Mouse (Mus musculus) forebrain, embryonic 11.5 days (tissue): Measurements from ENCODE around the gene Osm. TPM values are rescaled to one million over a fixed set of nuclear protein-coding genes. Genes with fewer than 3 reads are reported as not detected.

ENCODE experiments used
- ATAC-seq: fragments of 200-750 bp; cut with Nextera tagmentation; replicated peaks from 2 replicates; pipeline ENCODE4 v1.8.0; 2017; ENCODE audit warnings: moderate TSS enrichment; ENCODE audit not compliant: low FRiP score
- DNase-seq: peaks from one replicate; pipeline ENCODE4 v3.0.0-alpha.2; 2017; ENCODE audit warnings: low spot score
- H3K27ac ChIP-seq: fragments of 300-500 bp; sonication (generic); 2 replicates; pipeline ENCODE4 v1.5.1; 2014; ENCODE audit warnings: low read depth, low read length
- H3K27me3 ChIP-seq: fragments of 300-500 bp; sonication (generic); 2 replicates; pipeline ENCODE4 v1.6.1; 2014; ENCODE audit warnings: mild to moderate bottlenecking, low read length, mixed read lengths; ENCODE audit not compliant: control insufficient read depth, insufficient read depth
- H3K36me3 ChIP-seq: fragments of 300-500 bp; sonication (generic); 2 replicates; pipeline ENCODE4 v1.6.1; 2014; ENCODE audit warnings: mild to moderate bottlenecking, low read length, moderate library complexity, mixed read lengths; ENCODE audit not compliant: control insufficient read depth, insufficient read depth
- H3K4me1 ChIP-seq: fragments of 300-500 bp; sonication (generic); replicated peaks from 2 replicates; pipeline ENCODE4 v1.6.1; 2014; ENCODE audit warnings: low read length, mixed read lengths; ENCODE audit not compliant: control insufficient read depth, insufficient read depth
- H3K4me2 ChIP-seq: fragments of 300-500 bp; sonication (generic); 2 replicates; pipeline ENCODE4 v1.6.1; 2014; ENCODE audit warnings: low read depth, mild to moderate bottlenecking, low read length, moderate library complexity, mixed read lengths; ENCODE audit not compliant: severe bottlenecking
- H3K4me3 ChIP-seq: fragments of 300-500 bp; sonication (generic); 2 replicates; pipeline ENCODE4 v1.5.1; 2014; ENCODE audit warnings: low read depth, low read length
- H3K9ac ChIP-seq: fragments of 300-500 bp; sonication (generic); 2 replicates; pipeline ENCODE4 v1.6.1; 2014; ENCODE audit warnings: low read length
- H3K9me3 ChIP-seq: fragments of 300-500 bp; sonication (generic); 2 replicates; pipeline ENCODE4 v1.6.1; 2016; ENCODE audit warnings: low read length, mixed read lengths; ENCODE audit not compliant: control insufficient read depth
- WGBS: fragments of 180-500 bp; shearing (Covaris S2); extraction: QIAGEN DNeasy Blood & Tissue Kit; methylation state at CpG from one replicate; pipeline ENCODE4 v1.1.7; 2014; 5-methylcytosine and 5-hydroxymethylcytosine counted together
- polyA plus RNA-seq: library from polyadenylated mRNA; unstranded; fragments of >200 nt; fragmentation: Nextera tagmentation; extraction: Ambion mirVana; gene quantifications from 2 replicates; pipeline ENCODE4 v1.2.1, GENCODE M21; 2014

Osm gene
- polyA plus RNA-seq, 1 experiment from 2014 or later: not detected

DNA sequence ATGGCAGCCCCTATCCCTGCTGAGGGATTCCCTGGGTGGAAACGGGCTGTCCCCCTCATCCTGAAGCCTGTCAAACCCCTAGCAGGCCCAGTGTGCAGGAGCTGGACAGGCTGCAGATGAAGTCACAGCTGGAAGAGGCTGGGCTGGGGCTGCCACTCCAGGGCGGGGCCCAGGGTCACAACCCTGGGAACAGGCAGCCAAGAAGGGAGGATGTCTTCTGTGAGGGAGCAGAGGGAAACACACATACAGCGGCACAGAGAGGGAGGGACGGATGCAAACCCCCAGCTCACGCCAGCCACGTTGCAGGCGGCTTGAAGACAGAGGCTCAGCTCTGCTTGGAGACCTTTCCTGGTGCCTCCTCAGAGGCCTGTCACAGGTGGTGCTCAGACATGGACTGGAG lies 27.8 kb downstream of the Osm start:
- Histone ChIP-seq H3K4me1 (no peaks in the 10 kb centered on the region), H3K36me3 (no peaks in the 10 kb centered on the region), H3K9ac (no peak overlapping the region), H3K9me3 (no peaks in the 10 kb centered on the region), H3K27ac (no peak overlapping the region), H3K27me3 (peaks cover 30% of the 10 kb centered on the region), H3K4me2 (no peak overlapping the region), H3K4me3 (no peak overlapping the region)
- DNase-seq (no peak), ATAC-seq (no peak)
- 69% methylated on average over 7 of the region's 7 CpGs for WGBS

DNA sequence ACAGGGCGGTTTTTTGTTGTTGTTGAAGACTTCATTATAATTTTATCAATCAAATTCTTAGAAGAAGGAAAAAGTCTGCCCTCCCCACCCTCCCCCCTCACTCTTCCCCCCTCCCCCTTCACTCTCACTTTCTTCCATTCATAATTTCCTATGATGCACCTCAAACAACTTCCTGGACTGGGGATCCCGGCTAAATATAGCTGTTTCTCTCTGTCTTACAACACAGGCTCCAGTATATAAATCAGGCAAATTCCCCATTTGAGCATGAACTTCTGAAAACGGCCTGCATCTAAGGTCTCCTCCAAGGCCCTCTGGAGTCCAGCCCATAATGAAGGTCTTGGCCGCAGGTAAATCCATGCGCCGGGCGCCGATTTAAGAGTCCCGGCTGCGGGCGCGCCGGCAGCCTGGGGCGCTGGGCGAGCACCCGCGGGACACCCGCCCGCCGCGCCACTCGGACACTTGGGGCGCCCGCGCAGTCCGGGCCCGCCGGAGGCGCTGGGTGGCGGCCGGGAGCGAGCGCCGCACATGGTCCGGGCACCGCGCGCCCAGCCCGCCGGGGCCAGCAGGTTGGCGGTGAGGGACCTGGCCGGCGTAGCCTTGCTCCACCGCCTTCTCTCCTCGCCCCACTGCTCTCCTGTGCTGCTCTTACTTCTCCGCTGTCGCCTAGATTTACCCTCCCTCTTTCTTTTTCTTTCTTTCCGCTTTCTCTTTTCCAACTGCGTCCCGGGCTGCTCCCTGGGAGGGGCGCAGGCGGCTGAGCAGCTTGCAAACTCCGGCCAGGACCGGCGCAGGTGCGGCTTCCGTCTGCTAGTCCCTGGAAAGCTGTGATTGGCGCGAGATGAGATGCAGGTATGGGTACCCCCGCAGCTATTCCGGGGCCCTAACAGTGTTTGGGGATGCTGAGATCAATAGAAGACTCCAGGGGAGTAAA lies 30.3 kb downstream of the Osm start:
- no peak for ATAC-seq
- Histone ChIP-seq H3K36me3 (no peaks in the 10 kb centered on the region), H3K4me3 (peak overlapping the region; percentile 39), H3K27me3 (peaks cover 32% of the 10 kb centered on the region), H3K9ac (peak overlapping the region; percentile 44), H3K4me2 (peak overlapping the region; percentile 73), H3K27ac (no peak overlapping the region), H3K4me1 (0 out of 2 replicates have a peak, but pooled peaks cover 3% of the 10 kb centered on the region), H3K9me3 (no peaks in the 10 kb centered on the region)
- WGBS: under 1% methylated on average over 49 of the region's 61 CpGs
- peak; percentile 69 for DNase-seq

DNA sequence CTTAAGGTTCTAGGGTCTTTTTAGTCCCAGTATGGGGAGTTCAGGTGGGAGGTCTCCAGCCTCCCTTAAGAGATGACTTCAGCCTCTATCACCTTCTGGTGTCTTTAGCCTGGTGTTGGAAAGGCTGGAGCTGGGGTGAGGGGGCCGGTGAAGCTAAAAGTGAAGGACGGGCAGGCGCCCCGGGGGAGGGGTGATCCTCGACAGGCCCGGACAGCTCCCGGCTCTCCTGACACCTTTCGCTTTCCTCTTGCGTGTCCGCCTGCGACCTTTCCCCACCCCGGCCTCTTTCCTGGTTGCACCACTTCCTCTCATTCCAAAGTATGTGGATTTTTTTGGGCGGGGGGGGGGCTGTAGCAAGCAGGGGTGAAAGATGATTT lies 31.0 kb downstream of the Osm start:
- DNase-seq: no peak

DNA sequence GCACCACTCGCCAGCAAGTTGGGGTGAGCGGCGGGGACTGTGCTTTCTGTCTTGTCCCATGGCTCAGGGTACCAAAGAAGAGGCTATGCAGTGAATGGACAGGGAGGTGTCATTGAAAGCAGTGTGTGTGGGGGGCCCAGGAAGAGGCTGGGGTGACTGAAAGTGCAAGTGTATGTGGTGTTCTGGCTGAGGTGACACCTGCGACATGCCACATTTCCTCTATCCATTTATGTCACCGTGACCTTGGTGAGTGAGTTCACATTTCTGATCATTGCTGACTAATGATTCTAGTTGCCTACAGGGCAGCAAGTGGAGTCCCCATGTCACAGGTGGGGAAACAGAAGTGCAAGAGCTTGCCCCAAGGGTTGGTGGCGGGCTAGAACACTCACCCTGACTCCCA lies 32.3 kb downstream of the Osm start:
- Histone ChIP-seq H3K9me3 (no peaks in the 10 kb centered on the region), H3K4me1 (0 out of 2 replicates have a peak, but pooled peaks cover 3% of the 10 kb centered on the region), H3K27me3 (peaks cover 32% of the 10 kb centered on the region), H3K9ac (no peak overlapping the region), H3K27ac (no peak overlapping the region), H3K4me2 (no peak overlapping the region), H3K4me3 (no peak overlapping the region), H3K36me3 (no peaks in the 10 kb centered on the region)
- WGBS: 88% methylated on average over 6 of the region's 6 CpGs
- DNase-seq: no peak
- no peak for ATAC-seq

More for the DNA sequence above, 31.0 kb downstream of the Osm start:
- 0 out of 2 replicates have a peak, but pooled peaks cover 3% of the 10 kb centered on the region for H3K4me1 ChIP-seq
- 6% methylated on average over 12 of the region's 13 CpGs for WGBS
- H3K9ac ChIP-seq: no peak overlapping the region
- peak overlapping the region; percentile 39 for H3K4me3 ChIP-seq
- no peak overlapping the region for H3K27ac ChIP-seq
- H3K27me3 ChIP-seq: peaks cover 32% of the 10 kb centered on the region
- H3K36me3 ChIP-seq: no peaks in the 10 kb centered on the region
- peak overlapping the region; percentile 73 for H3K4me2 ChIP-seq
- no peaks in the 10 kb centered on the region for H3K9me3 ChIP-seq
- no peak for ATAC-seq

DNA sequence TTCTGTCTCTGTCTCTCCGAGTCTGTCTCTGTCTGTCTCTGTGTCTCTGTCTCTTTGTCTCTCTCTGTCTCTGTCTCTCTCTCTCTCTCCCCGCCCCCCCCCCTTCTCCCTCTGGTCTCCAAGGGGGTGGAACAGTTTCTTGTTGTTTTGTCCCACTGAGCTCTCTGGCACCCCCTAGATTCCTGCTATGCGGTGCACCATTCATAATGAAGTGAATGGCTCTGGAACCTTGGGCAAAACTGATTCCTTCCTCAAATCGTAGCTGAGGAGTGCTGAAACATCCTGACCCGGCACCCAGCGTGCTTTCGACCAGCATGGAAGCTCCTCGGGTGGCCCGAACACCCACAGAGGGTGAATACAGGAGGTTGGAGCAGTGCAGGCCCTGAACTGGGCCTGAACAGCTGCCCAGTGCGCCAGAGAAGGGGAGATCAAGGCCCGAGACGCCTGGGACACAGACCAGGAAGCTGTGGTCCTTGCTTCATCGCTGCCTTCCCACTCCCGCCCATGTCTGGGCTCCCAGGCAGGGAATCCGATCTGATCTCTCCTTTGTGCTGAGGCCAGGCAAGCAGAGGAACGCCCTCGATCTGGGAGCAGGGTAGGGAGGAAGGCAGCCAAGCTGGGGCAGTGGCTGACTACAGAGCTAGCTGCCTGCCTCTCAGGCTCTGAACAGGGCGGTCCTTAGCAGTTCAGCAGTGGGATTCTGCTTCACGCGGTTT lies 34.7 kb downstream of the Osm start:
- Histone ChIP-seq H3K4me2 (no peak overlapping the region), H3K27me3 (peaks cover 25% of the 10 kb centered on the region), H3K4me1 (0 out of 2 replicates have a peak, but pooled peaks cover 3% of the 10 kb centered on the region), H3K9me3 (no peaks in the 10 kb centered on the region), H3K9ac (no peak overlapping the region; the same call in 1 of the 2 replicates), H3K36me3 (no peaks in the 10 kb centered on the region), H3K27ac (no peak overlapping the region), H3K4me3 (no peak overlapping the region)
- no peak for DNase-seq
- WGBS: 17% methylated on average over 20 of the region's 20 CpGs
- ATAC-seq: no peak

DNA sequence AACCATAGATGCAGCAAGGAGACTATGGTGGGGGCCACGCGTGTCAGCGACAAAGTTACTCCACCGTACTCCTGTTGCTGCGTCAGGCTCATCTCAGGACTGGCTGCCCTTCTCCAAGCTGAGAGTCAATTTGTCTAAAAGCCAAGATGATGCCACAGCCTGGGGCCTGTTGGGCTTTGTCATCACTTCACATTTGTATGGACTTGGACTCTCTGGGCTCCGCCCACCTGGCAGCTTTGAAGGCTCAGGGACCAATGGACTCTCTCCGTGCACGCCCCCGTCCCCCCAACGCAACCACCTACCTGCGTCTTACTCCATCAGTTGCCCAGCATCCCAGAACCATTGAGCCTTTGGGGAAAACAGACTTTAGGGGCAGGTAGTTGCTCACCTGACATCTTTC lies 35.3 kb downstream of the Osm start:
- Histone ChIP-seq H3K9me3 (no peaks in the 10 kb centered on the region), H3K4me2 (no peak overlapping the region), H3K9ac (no peak overlapping the region), H3K27me3 (peaks cover 20% of the 10 kb centered on the region), H3K27ac (no peak overlapping the region), H3K4me3 (no peak overlapping the region), H3K4me1 (0 out of 2 replicates have a peak, but pooled peaks cover 3% of the 10 kb centered on the region), H3K36me3 (no peaks in the 10 kb centered on the region)
- no peak for ATAC-seq
- WGBS: 48% methylated on average over 11 of the region's 11 CpGs
- DNase-seq: no peak

DNA sequence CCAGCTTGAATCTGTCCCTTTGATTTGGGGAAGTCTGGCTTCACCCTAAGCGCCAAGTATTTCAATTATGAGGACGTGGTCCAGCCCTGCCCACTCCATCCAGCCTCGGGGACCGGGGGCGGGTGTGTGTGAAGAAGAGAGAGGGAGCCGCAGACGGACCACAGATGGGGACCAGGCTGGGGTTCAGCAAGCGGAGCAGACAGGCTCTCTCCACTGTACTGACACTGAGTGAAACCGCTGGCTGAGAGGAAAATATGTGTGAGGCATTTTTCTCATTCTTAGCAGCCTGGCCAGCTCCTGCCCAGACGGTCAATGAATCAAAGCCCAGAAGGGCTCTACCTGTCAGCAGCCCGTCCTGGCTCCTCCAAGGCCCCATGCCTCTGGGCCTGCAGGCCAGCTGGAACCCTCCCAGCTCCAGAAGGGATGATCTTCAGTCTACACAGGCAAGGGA lies 40.2 kb downstream of the Osm start:
- Histone ChIP-seq H3K4me1 (no peaks in the 10 kb centered on the region), H3K36me3 (no peaks in the 10 kb centered on the region), H3K9ac (no peak overlapping the region), H3K27me3 (no peaks in the 10 kb centered on the region), H3K9me3 (no peaks in the 10 kb centered on the region), H3K4me2 (no peak overlapping the region), H3K27ac (no peak overlapping the region), H3K4me3 (no peak overlapping the region)
- ATAC-seq: no peak
- WGBS: 83% methylated on average over 11 of the region's 11 CpGs
- no peak for DNase-seq

DNA sequence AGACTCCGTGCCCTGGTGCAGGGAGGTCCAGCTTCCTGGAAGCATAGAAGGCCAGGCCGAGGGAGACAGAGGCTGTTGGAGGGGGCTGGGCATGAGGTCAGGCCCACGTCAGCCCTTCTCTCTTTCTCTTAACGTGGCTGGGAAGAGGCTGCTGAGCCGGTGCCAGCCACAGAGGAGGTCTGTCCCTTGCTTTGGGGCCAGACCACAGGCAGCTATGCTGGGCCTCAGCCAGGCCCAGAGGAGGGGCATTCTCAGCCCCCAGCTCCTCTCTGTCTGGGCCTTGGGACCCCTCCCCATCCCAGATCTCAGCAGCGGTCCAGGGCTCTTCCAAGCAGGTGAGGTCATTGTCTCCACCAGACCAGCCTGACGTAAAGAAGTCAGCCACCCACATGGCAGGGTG lies 43.7 kb downstream of the Osm start:
- H3K4me1 ChIP-seq: no peaks in the 10 kb centered on the region
- DNase-seq: no peak
- WGBS: 50% methylated on average over 7 of the region's 7 CpGs
- no peak for ATAC-seq
- H3K36me3 ChIP-seq: no peaks in the 10 kb centered on the region
- no peak overlapping the region for H3K9ac ChIP-seq
- H3K27me3 ChIP-seq: no peaks in the 10 kb centered on the region
- H3K27ac ChIP-seq: no peak overlapping the region
- no peak overlapping the region for H3K4me3 ChIP-seq
- no peak overlapping the region for H3K4me2 ChIP-seq
- no peaks in the 10 kb centered on the region for H3K9me3 ChIP-seq
